Mouse (Mus musculus) megakaryocyte progenitor cell, adult 5-6 weeks (primary cell): ENCODE results near the gene Sertad1. TPM values are rescaled to one million over a fixed set of nuclear protein-coding genes. Genes with fewer than 3 reads are reported as not detected.

ENCODE experiments used
- ATAC-seq: replicated peaks from 2 replicates; pipeline ENCODE4 v1.8.0; 2016; ENCODE audit warnings: mild to moderate bottlenecking, moderate TSS enrichment, inconsistent platforms; ENCODE audit not compliant: poor library complexity
- total RNA-seq, 2 experiments: library from RNA; stranded (forward) in 1 of 2; stranded (reverse) in 1 of 2; fragments of 157-497, 149-512 nt in 1 of 2; fragments of 200-1000 nt in 1 of 2; gene quantifications; 2 replicates each; pipeline versions ENCODE4 v1.2.3 to v1.2.4; 2015 to 2017

Sertad1 gene
- 9.2 and 12.5 TPM in 2 replicates for total RNA-seq (2015)
- total RNA-seq (2017) = 5.9 and 6.8 TPM in 2 replicates

DNA sequence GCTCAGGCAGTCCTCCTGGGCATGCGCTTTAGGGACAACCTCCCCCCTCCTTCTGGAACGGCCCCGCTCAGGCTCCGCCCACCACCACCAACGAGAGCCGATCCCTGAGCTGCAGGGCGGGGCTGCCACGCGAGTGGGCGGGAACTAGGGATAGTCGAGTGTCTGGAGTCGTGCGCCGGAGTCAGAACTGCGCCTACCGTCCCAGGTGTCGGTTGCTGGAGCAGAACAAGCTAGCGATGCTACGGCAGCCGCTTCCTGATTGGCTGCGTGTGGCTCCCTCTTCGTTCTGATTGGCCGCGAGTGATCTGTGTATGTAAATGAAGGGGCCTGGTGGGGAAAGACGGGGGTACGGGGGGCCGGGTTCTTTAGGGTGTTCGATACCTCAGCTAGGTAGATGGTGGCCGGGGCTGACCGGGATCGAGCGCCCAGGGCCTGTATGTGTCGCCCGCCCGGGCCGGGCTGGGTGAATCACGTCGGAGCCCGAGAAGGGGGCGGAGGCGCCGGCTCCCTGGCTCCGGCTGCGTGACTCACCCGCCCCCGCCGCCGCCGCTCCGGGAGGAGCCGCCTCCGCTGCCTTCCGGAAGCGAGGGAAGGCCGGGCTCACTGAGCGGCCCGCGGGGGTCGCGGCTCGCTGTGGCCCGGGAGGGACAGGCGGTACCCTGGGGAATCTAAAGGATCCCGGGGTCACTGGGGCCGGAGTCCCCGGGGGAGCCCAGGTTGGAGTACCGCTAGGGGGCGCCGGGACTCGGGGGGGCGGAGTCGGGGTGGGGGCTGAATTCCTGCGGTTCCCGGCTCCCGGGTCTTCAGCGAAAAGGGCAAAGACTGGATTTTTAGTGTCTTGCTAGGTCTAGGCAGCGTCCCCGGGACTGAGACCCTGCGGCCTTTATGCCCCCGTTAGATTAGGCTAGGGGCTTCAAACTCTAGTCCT, at the start of gene Sertad1:
TSS of gene Sertad1 (plus strand) at position 141 of the 928 bp plus-strand sequence.
- ATAC-seq = peak; percentile 72

DNA sequence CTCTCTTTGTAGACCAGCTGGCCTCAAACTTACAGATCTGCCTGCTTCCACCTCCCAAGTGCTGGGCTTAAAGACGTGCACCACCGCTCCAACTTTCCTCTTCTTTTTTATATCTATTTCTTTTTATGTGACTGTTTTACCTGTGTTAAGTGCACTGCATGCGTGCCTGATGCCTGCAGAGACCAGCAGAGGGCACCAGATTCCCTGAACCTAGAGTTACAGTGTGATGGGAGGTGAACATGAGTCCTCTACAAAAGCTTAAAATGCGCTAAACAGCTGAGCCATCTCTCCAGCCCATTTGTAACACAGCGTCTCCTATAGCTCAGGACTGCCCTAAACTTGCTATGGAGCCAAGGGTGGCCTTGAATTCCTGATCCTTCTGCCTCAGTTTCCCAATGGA, 49.2 kb upstream of the Sertad1 start:
- ATAC-seq = peak; percentile 92

DNA sequence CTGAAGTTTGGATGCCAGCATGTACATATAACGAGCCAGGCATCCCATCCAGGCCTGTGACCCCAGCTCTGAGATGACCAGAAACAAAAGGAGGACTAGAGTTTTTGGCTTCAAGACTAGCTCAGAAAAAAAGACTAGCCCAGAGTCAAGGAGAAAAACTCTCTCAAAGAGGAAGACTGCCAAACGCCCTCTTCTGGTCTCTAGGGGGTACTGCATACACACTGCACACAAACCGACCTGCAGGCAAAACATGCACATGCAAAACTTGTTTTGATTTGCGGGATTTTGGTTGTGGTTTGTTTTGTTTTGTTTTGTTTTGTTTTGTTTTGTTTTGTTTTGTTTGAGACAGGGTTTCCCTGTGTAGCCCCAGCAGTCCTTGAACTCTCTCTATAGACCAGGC, 46.7 kb upstream of the Sertad1 start:
- 0 out of 2 replicates have a peak, but pooled peaks have one; percentile 44 for ATAC-seq

DNA sequence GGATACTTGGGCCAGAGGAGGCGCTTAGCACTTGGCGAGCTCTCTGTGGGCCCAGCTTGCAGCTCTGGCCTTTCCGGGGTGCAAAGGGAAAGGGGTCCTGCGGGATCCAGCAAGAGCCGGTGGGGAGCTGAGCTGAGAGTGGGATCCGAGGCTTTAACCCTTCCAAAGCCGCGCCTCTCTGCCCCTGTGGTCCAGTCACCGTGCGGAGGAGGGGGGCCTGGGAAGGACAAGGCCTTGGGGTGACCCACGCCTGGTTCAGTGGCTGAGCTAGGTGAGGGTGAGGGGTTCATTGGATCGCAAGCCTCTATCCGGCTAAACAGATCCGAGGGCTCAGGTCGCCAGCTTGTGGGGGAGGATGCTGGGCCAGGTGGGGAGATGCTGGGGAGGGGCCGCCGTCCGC, 40.7 kb upstream of the Sertad1 start:
- ATAC-seq = no peak

DNA sequence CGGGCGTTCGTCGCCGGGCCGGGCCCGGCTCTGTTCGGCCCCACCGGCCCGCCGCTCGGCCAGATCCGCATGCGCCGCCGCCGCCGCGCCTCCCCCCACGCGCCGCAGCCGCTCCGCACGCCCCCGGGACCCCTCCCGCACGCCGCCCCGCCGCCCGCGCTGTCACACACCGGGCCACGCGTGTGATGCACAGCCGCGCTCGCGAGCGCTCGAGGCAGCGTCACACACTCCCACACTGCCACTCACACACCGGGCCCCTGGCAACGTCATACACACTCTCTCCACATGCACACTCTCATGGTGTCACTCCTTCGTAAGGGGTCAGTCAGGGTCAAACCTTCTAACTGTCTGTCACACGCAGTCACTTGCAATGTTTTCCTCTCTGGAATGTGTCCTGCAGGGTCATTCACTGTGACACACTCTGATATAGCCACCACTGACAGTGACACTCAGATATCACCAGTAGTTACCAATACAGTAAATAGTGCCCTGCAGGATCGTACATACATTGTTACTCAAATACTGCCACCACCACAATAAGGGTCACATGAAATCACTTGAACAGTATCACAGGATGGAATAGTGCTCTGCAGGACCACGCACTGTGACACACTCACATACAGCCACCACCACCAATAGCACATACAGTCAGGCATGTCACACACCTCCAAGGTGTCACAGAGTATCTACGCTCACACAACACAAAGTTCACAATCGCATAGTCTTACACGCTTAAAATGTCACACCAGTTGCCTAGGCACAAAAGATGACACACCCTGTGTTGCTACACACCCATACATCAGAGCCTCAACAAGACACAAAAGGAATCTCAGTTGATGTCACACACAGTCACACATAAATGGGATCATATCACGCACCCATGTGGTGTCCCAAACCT, 39.9 kb upstream of the Sertad1 start:
- no peak for ATAC-seq

DNA sequence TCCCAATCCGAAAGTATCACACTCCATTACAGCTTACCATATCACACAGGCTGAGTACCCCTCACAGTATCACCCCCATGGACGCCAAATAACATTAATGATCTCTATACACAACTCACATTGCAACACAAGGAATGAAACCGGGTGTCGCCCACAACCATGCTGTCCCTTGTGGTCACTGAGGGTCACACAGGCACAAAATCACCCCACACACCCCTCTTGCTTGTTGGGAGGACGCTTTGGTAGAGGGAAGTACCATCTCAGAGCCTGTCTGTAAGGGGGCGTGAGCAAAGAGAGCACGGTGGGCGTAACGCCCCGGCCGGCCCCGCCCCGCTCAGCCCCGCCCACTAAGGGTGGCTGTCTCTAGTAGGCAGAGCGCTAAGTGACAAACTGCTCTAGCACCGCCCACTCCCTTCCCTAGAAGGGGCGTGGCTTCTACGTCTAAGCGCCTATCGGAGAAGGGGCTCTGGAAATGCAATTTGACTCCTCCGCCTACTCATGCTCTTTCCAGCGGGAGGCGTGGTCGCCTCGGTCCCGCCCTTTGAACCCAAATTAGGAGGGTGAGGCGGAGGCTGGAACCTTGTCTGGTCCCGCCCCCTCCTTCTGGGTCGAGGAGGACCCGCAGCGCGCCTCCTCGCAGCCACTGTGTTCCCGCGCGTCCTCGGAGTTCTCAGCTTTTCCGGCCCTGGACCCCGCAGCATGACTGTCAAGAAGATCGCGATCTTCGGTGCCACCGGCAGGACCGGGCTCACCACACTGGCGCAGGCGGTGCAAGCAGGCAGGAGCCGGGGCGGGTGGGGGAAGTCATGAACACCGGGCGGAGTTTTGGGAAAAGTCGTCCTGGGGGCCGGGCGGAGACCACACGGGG, 39.1 kb upstream of the Sertad1 start, which contains the start of the genes Sptbn4 and Blvrb:
TSS of gene Sptbn4 (minus strand) at position 268 of the 868 bp plus-strand sequence.
TSS of gene Blvrb (plus strand) at position 560 of the 868 bp plus-strand sequence.
- peak; percentile 76 for ATAC-seq

DNA sequence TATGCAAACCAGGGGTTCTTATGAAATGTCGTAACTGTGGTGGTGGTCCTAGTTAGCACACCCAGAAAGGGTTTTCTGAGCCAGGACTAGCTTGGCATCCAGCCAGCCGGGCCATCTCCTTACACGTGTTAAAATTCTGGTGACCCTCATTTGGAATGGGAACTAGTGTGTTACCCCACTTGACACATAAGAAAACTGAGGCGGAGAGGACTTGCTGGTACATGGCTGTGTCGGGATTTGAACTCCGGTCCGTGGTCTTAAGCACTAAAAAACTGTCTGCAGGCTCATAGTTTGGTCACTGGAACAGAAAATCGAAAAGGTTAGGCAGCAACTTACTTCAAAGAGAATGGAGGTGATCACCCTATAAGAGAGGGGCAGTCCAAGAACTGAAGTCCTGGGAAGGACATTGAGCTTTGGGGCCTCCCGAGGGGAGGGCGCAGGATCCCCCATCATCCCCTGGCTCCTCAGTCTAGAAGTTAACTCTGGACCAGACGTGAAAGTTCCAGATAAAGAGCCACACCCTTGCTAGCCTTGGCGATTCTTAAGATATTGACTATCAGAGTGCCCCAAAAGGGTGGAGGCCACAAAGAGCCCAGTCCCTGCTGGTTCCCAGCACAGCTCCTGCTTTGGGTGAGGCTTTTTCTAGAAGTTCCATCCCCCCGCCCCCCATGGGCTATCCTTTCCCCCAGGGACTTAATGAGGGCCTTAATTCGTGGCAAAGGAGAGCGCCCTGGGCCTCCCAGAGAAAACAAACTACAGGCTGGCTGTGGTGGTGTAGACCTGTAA, 38.1 kb upstream of the Sertad1 start:
- peak; percentile 18 for ATAC-seq

DNA sequence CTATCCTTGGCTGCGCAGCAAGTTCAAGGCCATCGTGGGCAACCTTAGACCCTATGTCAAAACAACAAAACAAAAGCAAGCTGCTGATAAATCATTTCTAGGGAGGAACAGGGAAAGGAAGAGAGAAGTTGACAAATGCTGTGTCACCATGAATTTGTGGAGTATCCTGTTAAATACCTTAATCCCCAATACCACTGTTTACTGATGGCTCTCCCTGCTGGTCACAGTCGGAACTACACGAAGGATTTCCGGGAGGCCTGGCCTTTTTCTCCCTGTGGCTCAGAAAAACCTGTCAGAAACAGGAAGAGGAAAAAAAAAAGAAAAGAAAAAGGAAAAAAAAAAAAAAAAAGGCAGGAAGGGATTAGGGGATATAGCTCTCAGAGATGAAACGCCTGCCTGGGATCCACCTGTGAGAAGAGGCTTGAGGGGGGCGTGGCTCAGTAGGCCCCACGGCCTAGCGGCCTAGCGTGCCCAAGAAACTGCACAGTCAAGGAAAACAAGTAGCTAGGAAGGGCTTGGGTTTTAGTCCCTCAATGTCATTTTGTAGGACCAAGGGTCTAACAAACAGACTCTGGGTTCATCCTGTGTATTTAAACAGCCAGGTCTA, 37.4 kb upstream of the Sertad1 start:
- ATAC-seq = peak; percentile 25

DNA sequence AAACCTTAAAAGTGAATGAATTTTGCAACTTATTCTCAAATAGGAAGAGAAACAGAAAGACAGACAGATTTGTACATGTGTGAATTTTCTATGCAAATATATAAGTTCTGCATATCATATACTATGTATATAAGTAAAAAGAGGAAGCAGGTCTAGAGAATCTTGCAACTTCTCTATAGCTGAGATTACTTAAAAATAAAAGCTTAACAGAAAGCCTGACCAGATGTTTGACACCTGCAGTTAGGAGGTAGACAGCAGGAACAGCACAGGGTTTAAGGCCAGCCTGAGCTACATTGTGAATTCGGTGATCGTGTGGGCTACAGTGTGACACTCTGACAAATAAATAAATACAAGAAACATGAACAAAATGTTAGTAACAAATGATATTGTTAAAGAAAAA, 35.4 kb upstream of the Sertad1 start:
- ATAC-seq = no peak

DNA sequence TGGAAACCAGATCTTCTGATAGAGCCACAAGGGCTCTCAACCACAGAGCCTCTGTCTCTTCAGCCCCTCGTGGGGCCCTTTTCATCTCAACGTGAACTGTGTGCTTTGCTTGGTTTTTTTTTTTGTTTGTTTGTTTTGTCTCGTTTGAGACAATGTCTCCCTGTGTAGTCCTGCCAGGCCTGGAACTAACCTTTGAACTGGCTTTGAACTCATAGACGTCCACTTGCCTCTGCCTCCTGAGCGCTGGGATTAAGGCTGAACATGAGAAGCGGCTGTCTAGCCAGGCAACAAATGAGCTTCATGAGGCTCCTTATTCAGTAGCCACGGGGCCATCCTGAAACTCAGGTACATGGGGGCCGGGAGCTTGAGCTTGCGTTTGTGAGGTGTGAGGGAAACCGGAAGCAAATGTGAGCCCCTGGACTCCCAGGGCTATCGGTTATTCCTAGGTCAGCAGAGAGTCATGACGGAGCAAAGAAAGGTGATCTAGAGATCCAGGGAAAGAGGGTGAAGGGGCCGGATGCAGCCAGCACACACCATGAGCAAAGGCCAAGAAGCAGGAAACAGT, 34.4 kb upstream of the Sertad1 start:
- no peak for ATAC-seq

DNA sequence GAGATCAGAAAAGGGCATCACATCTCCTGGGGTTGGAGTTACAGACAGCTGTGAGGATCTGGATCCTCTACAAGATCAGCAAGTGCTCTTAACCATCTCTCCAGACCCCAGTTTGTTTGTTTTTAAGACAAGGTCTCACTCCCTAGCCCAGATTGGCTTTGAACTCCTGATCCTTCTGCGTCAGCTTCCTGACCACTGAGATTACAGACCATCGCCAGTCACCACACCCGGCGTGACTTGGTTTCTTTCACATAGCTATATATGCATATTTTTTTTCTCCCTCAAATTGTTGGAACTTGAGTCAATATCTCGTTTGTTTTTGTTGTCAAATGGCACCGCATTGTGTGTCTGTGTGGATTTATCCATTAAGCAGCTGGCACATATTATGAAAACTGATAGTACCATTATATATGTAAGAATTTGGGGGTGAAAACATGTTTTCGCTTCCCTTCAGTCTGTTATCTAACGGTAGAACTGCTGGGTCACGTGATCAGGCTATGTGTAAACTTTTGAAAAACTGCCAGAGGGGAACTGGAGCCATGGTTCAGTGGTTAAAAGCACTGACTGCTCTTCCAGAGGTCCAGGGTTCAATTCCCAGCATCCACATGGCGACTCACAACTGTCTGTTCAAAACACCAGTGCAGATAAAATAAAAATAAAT, 32.1 kb upstream of the Sertad1 start:
- peak; percentile 45 for ATAC-seq

DNA sequence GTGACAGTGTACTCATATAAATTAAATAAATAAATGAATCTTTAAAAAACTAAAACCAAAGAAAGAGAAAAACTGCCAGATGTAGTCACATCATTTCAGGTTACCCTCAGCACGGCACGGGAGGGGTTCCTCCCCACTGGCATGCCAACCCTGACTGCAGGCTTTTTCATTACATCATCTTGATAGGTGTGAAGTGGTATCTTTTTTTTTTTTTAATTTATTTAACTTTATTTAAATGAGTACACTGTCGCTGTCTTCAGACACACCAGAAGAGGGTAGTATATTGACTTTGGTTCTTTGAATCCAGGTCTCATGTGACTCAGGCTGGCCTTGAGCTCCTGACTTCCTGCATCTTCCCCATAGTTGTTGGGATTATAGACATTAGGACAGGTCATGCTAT, 31.4 kb upstream of the Sertad1 start:
- ATAC-seq = no peak

DNA sequence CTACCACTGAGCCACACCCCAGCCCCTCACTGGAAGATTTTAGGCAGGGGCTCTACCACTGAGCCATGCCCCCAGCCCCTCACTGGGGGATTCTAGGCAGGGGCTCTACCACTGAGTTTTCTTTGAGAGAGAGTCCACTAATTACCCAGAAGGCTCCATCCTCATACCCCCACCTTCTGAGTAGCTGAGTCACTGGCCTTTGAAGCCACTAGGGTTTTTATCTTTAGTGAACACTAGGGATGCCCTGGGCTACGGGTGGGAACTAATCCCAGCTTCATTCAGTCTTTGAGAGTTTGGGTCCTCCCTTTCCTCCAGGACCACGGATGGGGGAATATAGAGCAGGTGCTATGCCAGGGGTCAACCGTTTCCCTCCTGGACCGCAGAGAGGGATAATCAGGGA, 28.1 kb upstream of the Sertad1 start:
- ATAC-seq = peak; percentile 40; the same call in 1 of the 2 replicates

DNA sequence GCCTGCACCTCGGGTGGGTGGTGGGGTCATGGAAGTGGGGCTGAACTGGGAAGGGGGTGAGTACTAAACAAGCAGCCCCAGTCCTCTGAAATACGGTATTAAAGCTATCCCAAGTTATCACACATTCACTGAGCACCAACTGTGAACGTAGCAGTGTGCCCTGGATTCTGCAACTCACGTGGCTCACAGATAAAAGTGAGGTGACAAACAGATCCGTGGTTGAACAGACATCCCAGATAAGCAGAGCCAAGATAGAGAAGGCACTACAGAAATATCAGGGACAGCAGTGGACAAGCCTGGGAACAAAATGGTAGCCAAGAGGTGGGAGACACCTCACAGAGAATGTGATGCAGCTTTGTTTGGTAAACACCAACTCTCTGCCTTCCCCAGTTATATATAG, 27.1 kb upstream of the Sertad1 start:
- peak; percentile 26 for ATAC-seq

DNA sequence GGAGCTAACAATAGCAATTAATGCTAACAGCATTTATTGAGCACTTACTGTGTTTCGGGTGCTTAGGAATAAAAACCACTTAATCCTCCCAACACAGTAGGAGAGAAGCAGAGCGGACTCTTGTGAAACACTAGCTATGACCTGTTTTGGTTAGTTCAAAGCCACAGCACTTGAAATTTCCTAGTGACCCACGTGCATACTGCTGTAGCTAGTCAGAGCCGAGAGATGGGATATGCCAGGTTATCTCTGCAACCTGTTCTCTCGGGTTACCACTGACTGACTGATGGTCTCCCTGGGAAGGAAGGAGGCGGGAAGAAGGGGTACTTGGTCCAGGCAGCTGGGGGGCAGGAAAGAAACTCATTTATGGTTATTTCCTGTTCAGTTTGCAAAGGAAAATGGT, 26.2 kb upstream of the Sertad1 start:
- peak; percentile 65 for ATAC-seq

DNA sequence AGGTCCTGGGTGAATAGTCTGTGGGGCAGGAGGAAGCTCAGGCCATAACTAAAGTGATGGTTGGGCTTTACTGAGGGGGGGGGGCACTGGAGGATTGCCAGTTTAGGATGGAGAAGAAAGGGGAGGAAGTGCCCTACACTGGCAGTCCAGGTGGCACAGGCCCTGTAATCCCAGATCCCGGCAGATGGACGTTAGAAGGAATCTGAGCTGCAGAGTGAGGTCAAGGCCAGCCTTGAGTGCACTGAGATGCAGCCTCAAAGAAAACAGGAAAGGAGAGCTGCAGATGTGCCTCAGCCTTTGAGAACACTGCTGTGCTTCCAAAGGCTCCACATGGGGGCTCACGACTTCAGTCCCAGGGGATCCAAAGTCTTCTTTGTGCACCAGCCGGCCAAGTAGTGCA, 19.1 kb upstream of the Sertad1 start:
- ATAC-seq = no peak

DNA sequence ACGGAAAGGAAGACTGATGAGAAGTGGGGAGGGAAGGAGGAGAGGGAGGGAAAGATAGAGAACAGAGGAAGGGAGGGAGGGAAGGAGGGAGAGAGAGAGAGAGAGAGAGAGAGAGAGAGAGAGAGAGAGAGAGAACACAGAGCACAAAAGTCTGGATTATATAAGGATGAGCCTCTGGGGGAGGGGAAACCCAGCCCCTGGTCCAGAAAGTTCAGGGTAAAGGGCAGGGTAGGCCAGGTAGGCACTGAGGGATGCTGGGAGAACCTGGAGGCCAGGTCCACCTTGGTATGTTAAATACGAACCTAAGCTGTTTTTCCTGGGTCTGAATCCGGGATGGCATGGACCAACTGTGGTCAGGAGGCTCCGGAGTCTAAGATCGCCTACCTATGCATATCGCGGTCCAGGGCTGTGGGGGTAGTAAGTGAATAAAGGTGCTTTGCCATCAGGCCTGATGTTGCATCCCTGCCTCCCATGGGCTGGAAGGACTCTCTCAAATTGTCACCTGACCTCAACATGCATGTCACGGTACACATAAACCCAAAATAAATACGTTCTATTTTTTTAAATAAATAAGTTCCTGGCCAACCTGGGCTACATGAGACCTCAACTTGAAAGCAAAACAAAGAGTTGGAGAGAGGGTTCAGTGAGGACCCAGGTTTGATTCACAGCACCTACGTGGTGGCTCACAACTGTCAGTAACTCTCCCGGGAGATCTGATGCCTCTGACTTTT, 15.2 kb upstream of the Sertad1 start:
- no peak for ATAC-seq

DNA sequence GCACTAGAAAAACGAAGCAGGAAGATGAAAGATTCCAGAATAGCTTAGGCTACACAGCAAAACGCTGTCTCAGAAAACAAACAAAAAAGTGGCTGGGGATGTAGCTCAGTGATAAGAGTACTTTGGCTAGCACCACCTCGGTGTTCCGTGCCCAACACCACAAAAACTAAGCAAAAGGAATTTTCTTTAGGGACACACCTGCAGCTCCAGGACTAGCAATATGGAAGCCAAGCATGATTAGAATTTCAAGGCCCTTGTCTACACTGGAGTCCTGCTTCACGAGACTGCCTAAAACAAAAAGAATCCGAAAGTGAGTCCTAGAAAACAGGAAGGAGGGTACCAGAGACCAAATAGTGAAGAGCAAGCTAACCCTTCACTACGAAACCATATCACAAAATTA, 14.1 kb upstream of the Sertad1 start:
- ATAC-seq = no peak
